Mouse (Mus musculus) hindbrain, embryonic 15.5 days (tissue): Measurements from ENCODE around the gene Nbl1. TPM values are rescaled to one million over a fixed set of nuclear protein-coding genes. Genes with fewer than 3 reads are reported as not detected.

Source experiments
- ATAC-seq: fragments of 200-750 bp; cut with Nextera tagmentation; 2 replicates; pipeline ENCODE4 v1.8.0; 2017; ENCODE audit warnings: low read depth, moderate number of reproducible peaks, moderate TSS enrichment; ENCODE audit not compliant: low FRiP score
- H3K27ac ChIP-seq: fragments of 300-500 bp; sonication (generic); replicated peaks from 2 replicates; pipeline ENCODE4 v1.5.1; 2015; ENCODE audit warnings: mild to moderate bottlenecking, inconsistent platforms
- H3K27me3 ChIP-seq: fragments of 300-500 bp; sonication (generic); 2 replicates; pipeline ENCODE4 v1.6.1; 2015; ENCODE audit warnings: control low read depth, inconsistent platforms
- H3K36me3 ChIP-seq: fragments of 300-500 bp; sonication (generic); 2 replicates; pipeline ENCODE4 v1.6.1; 2015; ENCODE audit warnings: control low read depth, inconsistent platforms
- H3K4me1 ChIP-seq: fragments of 300-500 bp; sonication (generic); replicated peaks from 2 replicates; pipeline ENCODE4 v1.6.1; 2015; ENCODE audit warnings: control low read depth, inconsistent platforms
- H3K4me2 ChIP-seq: fragments of 300-500 bp; sonication (generic); 2 replicates; pipeline ENCODE4 v1.6.1; 2015; ENCODE audit warnings: moderate library complexity, mild to moderate bottlenecking, inconsistent platforms
- H3K4me3 ChIP-seq: fragments of 300-500 bp; sonication (generic); 2 replicates; pipeline ENCODE4 v1.5.1; 2015; ENCODE audit warnings: mild to moderate bottlenecking, inconsistent platforms
- H3K9ac ChIP-seq: fragments of 300-500 bp; sonication (generic); 2 replicates; pipeline ENCODE4 v1.6.1; 2015; ENCODE audit warnings: inconsistent platforms
- H3K9me3 ChIP-seq: fragments of 300-500 bp; sonication (generic); 2 replicates; pipeline ENCODE4 v1.6.1; 2016; ENCODE audit warnings: control low read depth, inconsistent platforms
- WGBS: fragments of 180-500 bp; shearing (Covaris S2); methylation state at CpG from one replicate; pipeline ENCODE4 v1.1.7; 2015; 5-methylcytosine and 5-hydroxymethylcytosine counted together
- polyA plus RNA-seq: library from polyadenylated mRNA; unstranded; fragments of >200 nt; fragmentation: Nextera tagmentation; extraction: Ambion mirVana; gene quantifications from 2 replicates; pipeline ENCODE4 v1.2.1, GENCODE M21; 2015

Nbl1 gene
- polyA plus RNA-seq, 1 experiment from 2014 or later, result 53.9 TPM

DNA sequence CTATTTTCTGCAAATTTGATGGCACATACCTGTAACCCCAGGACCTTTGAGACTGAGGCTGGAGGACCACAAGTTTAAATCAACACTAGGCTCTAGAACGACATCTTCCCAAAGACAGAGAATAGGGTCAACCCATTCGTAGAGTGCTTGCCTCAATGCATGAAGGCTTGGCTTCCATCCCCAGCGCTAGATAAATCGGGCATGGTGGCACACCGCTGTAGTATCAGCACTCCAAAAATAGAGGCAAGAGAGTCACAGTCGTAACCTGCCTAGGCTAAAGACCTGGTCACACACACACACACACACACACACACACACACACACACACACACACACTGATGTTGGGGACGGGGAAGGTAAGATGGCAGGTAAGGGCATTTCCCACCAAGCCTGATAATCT is 12.5 kb downstream of the Nbl1 start:
- no peak overlapping the region for H3K4me3 ChIP-seq
- no peak overlapping the region for H3K4me2 ChIP-seq
- H3K27ac ChIP-seq, result no peak overlapping the region
- H3K36me3 ChIP-seq, result no peaks in the 10 kb centered on the region
- WGBS, result 93% methylated on average over 7 of the region's 7 CpGs
- no peaks in the 10 kb centered on the region for H3K9me3 ChIP-seq
- H3K9ac ChIP-seq, result no peak overlapping the region
- peaks cover 17% of the 10 kb centered on the region for H3K27me3 ChIP-seq
- peaks cover 36% of the 10 kb centered on the region for H3K4me1 ChIP-seq
- ATAC-seq, result no peak

DNA sequence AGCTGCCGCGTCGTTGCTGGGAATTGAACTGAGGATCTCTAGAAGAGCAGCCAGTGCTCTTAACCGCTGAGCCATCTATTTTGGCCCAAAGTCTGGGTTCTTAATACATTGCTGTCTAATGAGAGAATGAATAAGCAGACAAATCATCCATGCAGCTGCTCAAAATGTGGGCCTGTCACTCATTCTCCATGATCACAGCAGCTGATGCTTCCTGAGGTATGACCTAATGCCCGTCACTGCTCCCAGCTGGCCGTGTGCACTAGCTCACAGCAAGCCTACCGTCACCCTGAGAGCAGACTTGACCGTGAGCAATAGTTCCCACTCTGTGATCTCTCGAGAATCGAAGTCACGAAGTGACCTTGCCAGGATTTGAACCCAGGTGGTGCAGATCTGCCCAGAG is 13.4 kb downstream of the Nbl1 start:
- no peak for ATAC-seq
- no peak overlapping the region for H3K4me3 ChIP-seq

DNA sequence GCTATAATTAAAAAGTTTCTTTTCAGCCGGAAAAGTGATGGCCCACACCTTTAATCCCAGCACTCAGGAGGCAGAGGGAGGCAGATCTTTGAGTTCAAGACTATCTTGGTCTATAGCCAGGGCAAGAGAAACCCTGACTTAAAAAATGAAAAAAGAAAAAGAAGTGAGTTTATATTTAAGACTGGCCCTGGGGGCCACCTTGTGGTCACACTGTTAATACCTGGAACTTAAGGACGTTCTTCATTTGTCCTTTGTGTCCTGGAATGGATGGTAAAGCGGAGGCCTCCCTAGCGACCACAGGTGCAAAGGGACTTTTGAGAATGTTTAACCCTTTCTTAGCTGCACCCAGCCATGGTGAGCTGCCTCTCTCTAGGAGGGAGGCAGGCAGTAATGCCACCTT is 14.1 kb downstream of the Nbl1 start:
- no peak overlapping the region for H3K4me2 ChIP-seq
- H3K27me3 ChIP-seq, result peaks cover 32% of the 10 kb centered on the region
- no peak for ATAC-seq
- WGBS, result 15% methylated on average over 4 of the region's 4 CpGs
- no peak overlapping the region for H3K9ac ChIP-seq
- peaks cover 48% of the 10 kb centered on the region for H3K4me1 ChIP-seq
- no peak overlapping the region; the same call in 1 of the 2 replicates for H3K27ac ChIP-seq
- no peak overlapping the region for H3K4me3 ChIP-seq
- no peaks in the 10 kb centered on the region for H3K9me3 ChIP-seq
- no peaks in the 10 kb centered on the region for H3K36me3 ChIP-seq

More for the DNA sequence above, 13.4 kb downstream of the Nbl1 start:
- no peaks in the 10 kb centered on the region for H3K36me3 ChIP-seq
- peaks cover 25% of the 10 kb centered on the region for H3K27me3 ChIP-seq
- H3K9me3 ChIP-seq, result no peaks in the 10 kb centered on the region
- no peak overlapping the region for H3K4me2 ChIP-seq
- H3K27ac ChIP-seq, result no peak overlapping the region
- WGBS, result 62% methylated on average over 11 of the region's 11 CpGs
- H3K9ac ChIP-seq, result no peak overlapping the region
- H3K4me1 ChIP-seq, result peaks cover 44% of the 10 kb centered on the region

DNA sequence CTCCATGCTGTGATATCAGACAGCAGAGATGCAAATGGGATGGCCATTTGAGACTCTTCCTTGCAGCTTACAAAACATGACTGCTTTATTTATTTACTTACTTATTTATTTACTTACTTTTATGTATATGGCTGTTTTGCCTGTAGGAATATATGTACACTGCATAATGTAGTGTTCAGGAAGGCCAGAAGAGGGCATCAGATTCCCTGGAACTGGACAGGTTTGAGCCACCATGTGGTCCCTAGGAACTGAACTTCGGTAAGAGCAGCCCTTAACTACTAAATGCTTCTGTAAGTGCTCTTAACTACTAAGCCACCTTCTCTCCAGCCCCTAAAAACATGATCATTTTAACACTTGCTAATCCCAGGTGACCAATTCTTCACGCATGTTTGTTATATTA is 14.5 kb downstream of the Nbl1 start:
- WGBS, result 35% methylated on average over 2 of the region's 2 CpGs

DNA sequence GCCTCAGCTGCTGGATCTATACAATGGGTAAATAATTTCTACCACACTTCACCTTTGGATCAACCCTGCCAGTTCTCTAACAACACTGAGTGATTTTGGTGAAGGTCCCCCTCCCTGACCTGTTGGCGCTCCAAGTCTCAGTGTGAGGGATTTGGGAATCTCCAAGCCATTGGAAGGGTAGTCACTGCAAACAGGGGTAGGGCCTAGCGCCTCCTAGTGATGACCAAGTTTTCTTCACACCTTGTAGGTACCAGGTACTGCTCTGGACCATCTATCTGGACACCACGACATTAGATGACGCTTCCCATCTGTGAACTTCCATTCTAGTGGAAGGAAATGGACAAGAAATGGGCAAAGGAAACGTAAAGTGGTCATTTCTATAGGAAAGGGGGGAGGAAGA is 16.9 kb downstream of the Nbl1 start:
- Histone ChIP-seq H3K4me2 (peak overlapping the region; percentile 95), H3K36me3 (no peaks in the 10 kb centered on the region), H3K27me3 (peaks cover 42% of the 10 kb centered on the region), H3K27ac (no peak overlapping the region), H3K9me3 (no peaks in the 10 kb centered on the region), H3K4me3 (peak overlapping the region; percentile 64), H3K4me1 (peaks cover 21% of the 10 kb centered on the region), H3K9ac (peak overlapping the region; percentile 59)
- no peak; the same call in 1 of the 2 replicates for ATAC-seq
- 12% methylated on average over 5 of the region's 5 CpGs for WGBS

More for the DNA sequence above, 14.5 kb downstream of the Nbl1 start:
- no peak overlapping the region for H3K9ac ChIP-seq
- no peak overlapping the region for H3K4me2 ChIP-seq
- peaks cover 44% of the 10 kb centered on the region for H3K4me1 ChIP-seq
- H3K36me3 ChIP-seq, result no peaks in the 10 kb centered on the region
- H3K27ac ChIP-seq, result no peak overlapping the region
- peaks cover 36% of the 10 kb centered on the region for H3K27me3 ChIP-seq
- no peak for ATAC-seq
- H3K9me3 ChIP-seq, result no peaks in the 10 kb centered on the region
- no peak overlapping the region for H3K4me3 ChIP-seq

DNA sequence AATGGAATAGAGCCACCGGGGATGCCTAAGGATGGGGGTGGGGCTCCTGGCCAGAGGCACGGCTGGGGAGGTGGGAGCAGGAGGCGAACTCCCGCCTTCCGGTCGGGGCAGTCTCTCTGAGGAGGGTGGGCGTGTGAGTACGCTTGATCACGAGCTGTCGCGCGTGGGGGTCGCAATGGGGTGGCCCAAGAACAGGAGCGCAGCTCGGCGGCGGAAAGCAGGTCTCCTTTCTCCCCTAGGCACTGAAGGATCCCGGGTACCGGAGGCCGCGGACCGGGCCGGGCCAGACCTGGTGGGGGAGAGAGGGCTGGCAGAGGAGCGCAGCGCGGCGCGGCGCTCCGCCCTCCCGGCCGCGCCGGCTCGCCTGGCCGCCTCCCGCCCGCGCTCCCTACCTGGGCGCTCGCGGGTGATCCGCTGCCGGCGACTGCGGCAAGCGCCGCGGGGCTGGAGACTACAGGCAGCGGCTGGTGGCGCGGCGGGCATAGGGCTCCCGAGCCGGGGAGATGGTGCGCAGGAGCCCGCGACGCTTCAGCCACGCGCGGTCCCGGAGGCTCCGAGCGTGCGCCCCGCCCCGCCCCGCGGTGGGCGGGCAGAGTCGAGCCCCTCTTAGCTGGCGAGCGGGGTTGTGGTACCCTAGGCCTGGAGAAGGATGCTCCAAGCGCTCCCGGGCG is 17.6 kb downstream of the Nbl1 start, which contains the start of gene Htr6:
Gene Htr6 (minus strand): TSS at position 530 of the 671 bp plus-strand sequence.
- under 1% methylated on average over 66 of the region's 77 CpGs for WGBS
- no peaks in the 10 kb centered on the region for H3K36me3 ChIP-seq
- peak within 1 kb of the TSS; percentile 64 for H3K4me3 ChIP-seq
- H3K9ac ChIP-seq, result peak within 1 kb of the TSS; percentile 59
- no peaks in the 10 kb centered on the region for H3K9me3 ChIP-seq
- ATAC-seq, result peak; percentile 55
- H3K27ac ChIP-seq, result no peak within 1 kb of the TSS
- peaks cover 21% of the 10 kb centered on the region for H3K4me1 ChIP-seq
- peaks cover 47% of the 10 kb centered on the region for H3K27me3 ChIP-seq
- peak within 1 kb of the TSS; percentile 95 for H3K4me2 ChIP-seq

DNA sequence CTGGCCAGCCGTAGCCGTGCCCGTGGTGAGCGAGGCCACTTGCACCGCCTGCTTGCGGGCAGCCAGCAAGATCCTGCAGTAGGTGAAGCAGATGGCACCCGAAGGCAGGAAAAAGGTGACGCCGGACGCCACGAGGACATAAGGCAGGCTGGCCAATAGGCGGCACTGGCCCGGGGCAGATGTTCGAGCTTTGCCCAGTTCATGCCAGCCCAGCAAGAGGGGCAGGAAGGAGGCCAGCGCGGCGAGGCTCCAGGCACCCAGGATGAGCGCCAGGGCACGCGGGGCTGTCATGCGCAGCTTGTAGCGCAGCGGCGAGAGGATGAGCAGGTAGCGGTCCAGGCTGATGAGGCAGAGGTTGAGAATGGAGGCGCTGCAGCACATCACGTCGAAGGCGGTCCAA is 18.7 kb downstream of the Nbl1 start:
- Histone ChIP-seq H3K4me1 (peaks cover 21% of the 10 kb centered on the region), H3K27ac (no peak overlapping the region), H3K36me3 (no peaks in the 10 kb centered on the region), H3K9me3 (no peaks in the 10 kb centered on the region), H3K27me3 (peaks cover 55% of the 10 kb centered on the region), H3K9ac (no peak overlapping the region), H3K4me3 (peak overlapping the region; percentile 64), H3K4me2 (peak overlapping the region; percentile 95)
- ATAC-seq, result no peak
- WGBS, result 19% methylated on average over 29 of the region's 29 CpGs

DNA sequence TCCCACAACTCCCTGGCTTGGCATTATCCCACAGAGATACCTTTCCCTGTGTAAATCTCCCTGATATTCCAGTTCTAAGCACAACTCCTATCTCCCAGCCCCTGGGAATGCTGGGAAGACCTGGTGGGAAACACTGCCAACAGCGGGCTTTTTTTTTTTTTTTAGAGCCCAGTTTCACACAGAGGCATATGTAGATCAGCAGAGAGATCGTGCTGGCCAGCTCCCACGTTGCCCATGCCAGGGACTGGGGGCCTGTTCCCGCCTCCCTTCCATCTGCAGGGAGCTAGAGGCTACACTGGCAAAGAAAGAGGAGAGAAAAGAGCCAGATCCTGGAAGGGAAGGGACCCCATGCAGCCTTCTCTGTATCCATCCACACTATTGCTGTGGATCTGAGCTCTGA is 24.5 kb downstream of the Nbl1 start:
- Histone ChIP-seq H3K36me3 (no peaks in the 10 kb centered on the region), H3K9me3 (no peaks in the 10 kb centered on the region), H3K4me3 (no peak overlapping the region), H3K4me2 (no peak overlapping the region), H3K27me3 (peaks cover 26% of the 10 kb centered on the region), H3K27ac (no peak overlapping the region), H3K9ac (no peak overlapping the region), H3K4me1 (no peaks in the 10 kb centered on the region)
- 37% methylated on average over 4 of the region's 4 CpGs for WGBS
- ATAC-seq, result no peak

DNA sequence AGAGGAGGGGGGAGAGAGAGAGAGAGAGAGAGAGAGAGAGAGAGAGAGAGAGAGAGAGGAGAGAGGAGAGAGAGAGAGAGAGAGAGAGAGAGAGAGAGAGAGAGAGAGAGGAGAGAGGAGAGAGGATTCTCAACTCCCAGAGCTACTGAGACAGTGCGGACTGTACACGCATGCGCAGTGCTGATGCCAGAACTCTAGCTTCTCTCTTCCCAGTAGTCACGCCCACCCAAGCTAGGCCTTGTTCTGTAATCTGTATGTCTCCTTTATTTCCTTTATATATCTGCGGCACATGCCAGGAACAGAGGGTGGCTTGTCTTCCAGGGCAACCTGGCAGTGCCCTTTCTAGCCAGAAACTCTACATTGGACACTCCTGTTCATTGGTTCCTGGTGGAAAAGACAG is 28.0 kb downstream of the Nbl1 start:
- Histone ChIP-seq H3K9ac (no peak overlapping the region), H3K36me3 (no peaks in the 10 kb centered on the region), H3K27ac (no peak overlapping the region), H3K4me3 (no peak overlapping the region), H3K9me3 (no peaks in the 10 kb centered on the region), H3K4me1 (no peaks in the 10 kb centered on the region), H3K4me2 (no peak overlapping the region), H3K27me3 (peaks cover 16% of the 10 kb centered on the region)
- no peak for ATAC-seq
- WGBS, result 91% methylated on average over 5 of the region's 5 CpGs

DNA sequence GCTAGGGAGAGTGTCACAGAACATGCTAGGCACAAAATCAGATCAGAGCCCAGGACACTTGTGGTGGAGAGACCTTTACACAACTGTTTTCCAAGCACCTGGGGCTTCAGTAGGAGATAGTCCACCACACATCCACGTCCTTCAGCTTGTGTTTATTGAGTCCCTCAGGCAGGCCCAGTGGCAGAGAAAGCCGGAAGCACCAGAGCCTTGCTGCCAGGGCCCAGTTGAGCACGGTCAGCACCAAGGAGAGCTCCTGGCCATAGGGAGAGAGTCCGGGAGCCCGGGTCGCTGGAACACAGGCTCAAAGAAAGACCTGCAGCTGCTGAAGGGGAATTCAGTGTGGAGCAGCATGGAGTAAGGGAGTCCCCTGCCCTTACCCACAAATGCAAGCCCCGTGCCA is 33.2 kb downstream of the Nbl1 start:
- no peak for ATAC-seq
- Histone ChIP-seq H3K4me1 (peaks cover 15% of the 10 kb centered on the region), H3K9ac (no peak overlapping the region), H3K4me3 (no peak overlapping the region), H3K9me3 (no peaks in the 10 kb centered on the region), H3K27me3 (peaks cover 5% of the 10 kb centered on the region; the same call in 1 of the 2 replicates), H3K36me3 (no peaks in the 10 kb centered on the region), H3K4me2 (no peak overlapping the region), H3K27ac (no peak overlapping the region)
- 17% methylated on average over 7 of the region's 7 CpGs for WGBS

DNA sequence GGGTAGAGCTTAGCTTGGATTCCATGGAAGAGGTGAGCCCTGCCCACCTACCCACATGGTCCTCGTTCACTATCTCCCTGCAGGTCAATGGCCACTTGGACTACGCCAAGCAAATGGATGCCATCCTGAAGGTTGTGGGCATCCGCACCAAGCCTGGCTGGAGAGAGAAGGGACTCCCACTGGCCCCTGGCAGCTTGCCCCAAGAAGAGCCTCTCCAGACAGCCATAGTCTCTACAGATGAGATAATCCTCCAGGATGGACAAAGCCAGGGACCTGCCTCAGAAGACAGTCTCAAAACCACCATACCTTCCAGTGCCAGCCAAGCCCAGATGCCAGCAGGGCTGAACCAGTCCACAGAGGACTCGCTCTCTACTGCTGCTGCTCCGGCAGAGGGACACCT is 34.8 kb downstream of the Nbl1 start:
- no peak overlapping the region for H3K4me3 ChIP-seq
- H3K36me3 ChIP-seq, result no peaks in the 10 kb centered on the region
- no peak overlapping the region for H3K27ac ChIP-seq
- 80% methylated on average over 5 of the region's 5 CpGs for WGBS
- ATAC-seq, result no peak
- no peaks in the 10 kb centered on the region for H3K9me3 ChIP-seq
- H3K4me1 ChIP-seq, result peaks cover 25% of the 10 kb centered on the region
- peaks cover 5% of the 10 kb centered on the region; the same call in 1 of the 2 replicates for H3K27me3 ChIP-seq
- no peak overlapping the region for H3K9ac ChIP-seq
- no peak overlapping the region for H3K4me2 ChIP-seq

DNA sequence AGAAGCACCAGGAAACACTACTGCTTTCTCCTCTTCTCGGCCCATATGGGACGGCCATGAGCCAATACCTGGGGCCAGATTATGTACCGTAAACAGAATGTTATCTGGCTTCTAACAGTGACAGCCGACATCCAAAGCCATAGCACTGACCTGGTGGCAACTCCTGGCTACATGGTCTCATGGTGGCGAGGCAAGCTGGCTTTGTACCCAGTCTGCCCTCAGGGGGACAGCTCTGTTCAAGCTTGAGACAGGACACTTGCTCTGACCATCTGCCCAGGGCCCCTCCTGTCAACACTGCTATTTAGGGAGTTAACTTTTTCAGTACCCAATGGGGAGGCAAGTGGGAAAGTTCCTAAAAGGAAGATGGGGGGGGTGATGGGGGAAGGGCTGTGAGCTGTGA is 35.5 kb downstream of the Nbl1 start:
- Histone ChIP-seq H3K27ac (no peak overlapping the region), H3K27me3 (peaks cover 5% of the 10 kb centered on the region; the same call in 1 of the 2 replicates), H3K9ac (no peak overlapping the region), H3K4me3 (no peak overlapping the region), H3K4me2 (no peak overlapping the region), H3K4me1 (peaks cover 32% of the 10 kb centered on the region), H3K36me3 (no peaks in the 10 kb centered on the region), H3K9me3 (no peaks in the 10 kb centered on the region)
- ATAC-seq, result no peak
- 59% methylated on average over 5 of the region's 5 CpGs for WGBS

DNA sequence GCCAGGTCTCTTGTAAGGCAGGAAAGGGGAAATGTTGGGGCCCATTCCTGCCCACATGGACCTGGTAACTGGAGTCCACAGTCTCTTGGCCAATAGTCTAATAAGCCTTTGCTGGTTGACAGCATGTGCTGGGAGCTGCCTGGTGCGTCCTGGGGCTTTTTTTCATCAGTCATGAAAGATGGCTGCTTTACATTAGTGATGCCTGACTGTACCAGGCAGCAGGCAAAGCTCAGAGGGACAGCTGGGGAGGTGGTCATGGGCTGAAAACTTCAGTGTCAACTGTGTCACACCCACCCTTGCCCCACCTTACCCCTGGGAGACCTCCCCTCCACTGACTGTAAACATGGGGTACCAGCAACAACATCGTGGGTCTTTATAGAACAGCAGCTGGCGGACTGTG is 37.0 kb downstream of the Nbl1 start:
- H3K4me1 ChIP-seq, result peaks cover 32% of the 10 kb centered on the region
- no peak overlapping the region for H3K4me2 ChIP-seq
- WGBS, result 58% methylated on average over 3 of the region's 3 CpGs
- H3K27ac ChIP-seq, result peak overlapping the region; percentile 67
- H3K36me3 ChIP-seq, result no peaks in the 10 kb centered on the region
- peak; percentile 2; the same call in 1 of the 2 replicates for ATAC-seq
- peaks cover 8% of the 10 kb centered on the region; the same call in 1 of the 2 replicates for H3K27me3 ChIP-seq
- H3K4me3 ChIP-seq, result no peak overlapping the region
- no peaks in the 10 kb centered on the region for H3K9me3 ChIP-seq
- no peak overlapping the region for H3K9ac ChIP-seq
